Mouse (Mus musculus): Measurements from ENCODE around the gene Nckap5.

DNA sequence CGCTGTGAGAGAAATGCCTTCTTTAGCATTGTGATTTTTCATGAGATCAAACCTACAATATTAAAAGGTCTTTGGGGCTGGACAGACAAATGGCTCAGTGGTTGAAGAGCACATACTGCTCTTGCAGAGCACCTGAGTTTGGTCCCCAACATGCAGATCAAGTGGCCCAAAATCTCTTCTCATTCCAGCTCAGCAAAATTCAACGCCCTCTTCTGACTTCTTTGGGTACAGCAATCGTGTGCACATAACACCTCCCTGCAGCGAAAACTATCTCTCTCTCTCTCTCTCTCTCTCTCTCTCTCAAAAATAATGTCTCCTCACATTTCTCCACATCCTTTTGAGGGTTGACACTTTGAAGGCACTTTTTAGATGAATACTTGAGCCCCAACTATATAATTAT lies 398.3 kb downstream of the Nckap5 start:
- TF ChIP-seq POLR2A (IDR thresholded peaks at IDR 0.05; ENCODE audit: borderline replicate concordance, control insufficient read depth, low read depth, low read length) (no peak), CTCF (IDR thresholded peaks at IDR 0.05; ENCODE audit: control insufficient read depth, insufficient read depth, low read length) (no peak)
